Mouse (Mus musculus) forebrain, postnatal 0 days (tissue): ENCODE data around the gene Cog3. TPM values are rescaled to one million over a fixed set of nuclear protein-coding genes. Genes with fewer than 3 reads are reported as not detected.

Source experiments
- ATAC-seq: fragments of 200-750 bp; cut with Nextera tagmentation; 2 replicates; pipeline ENCODE4 v1.8.0; 2017; ENCODE audit warnings: mild to moderate bottlenecking, moderate library complexity
- DNase-seq: peaks from one replicate; pipeline ENCODE4 v3.0.0-alpha.2; 2015
- H3K27ac ChIP-seq: fragments of 300-500 bp; sonication (generic); 2 replicates; pipeline ENCODE4 v1.5.1; 2014; ENCODE audit warnings: low read depth, mild to moderate bottlenecking, antibody characterized with exemption, low read length, moderate library complexity, mixed read lengths
- H3K27me3 ChIP-seq: fragments of 300-500 bp; sonication (generic); 2 replicates; pipeline ENCODE4 v1.6.1; 2014; ENCODE audit warnings: mild to moderate bottlenecking, low read length, mixed read lengths; ENCODE audit not compliant: insufficient read depth
- H3K36me3 ChIP-seq: fragments of 300-500 bp; sonication (generic); 2 replicates; pipeline ENCODE4 v1.6.1; 2014; ENCODE audit warnings: mild to moderate bottlenecking, moderate library complexity; ENCODE audit not compliant: insufficient read depth
- H3K4me1 ChIP-seq: fragments of 300-500 bp; sonication (generic); 2 replicates; pipeline ENCODE4 v1.6.1; 2014; ENCODE audit warnings: antibody characterized with exemption; ENCODE audit not compliant: insufficient read depth
- H3K4me2 ChIP-seq: fragments of 300-500 bp; sonication (generic); 2 replicates; pipeline ENCODE4 v1.6.1; 2014; ENCODE audit warnings: low read depth, mild to moderate bottlenecking, moderate library complexity
- H3K4me3 ChIP-seq: fragments of 300-500 bp; sonication (generic); 2 replicates; pipeline ENCODE4 v1.5.1; 2014; ENCODE audit warnings: low read depth, low read length, mixed read lengths
- H3K9ac ChIP-seq: fragments of 300-500 bp; sonication (generic); 2 replicates; pipeline ENCODE4 v1.6.1; 2014; ENCODE audit warnings: mild to moderate bottlenecking
- H3K9me3 ChIP-seq: fragments of 300-500 bp; sonication (generic); 2 replicates; pipeline ENCODE4 v1.6.1; 2016; ENCODE audit warnings: low read length
- CTCF ChIP-seq: sonication (generic); IDR thresholded peaks from 2 replicates; pipeline ENCODE4 v1.5.1; 2016; ENCODE audit warnings: antibody characterized with exemption, control low read depth, low read depth
- WGBS: fragments of 180-500 bp; shearing (Covaris S2); extraction: QIAGEN DNeasy Blood & Tissue Kit; methylation state at CpG from one replicate; pipeline ENCODE4 v1.1.7; 2014; 5-methylcytosine and 5-hydroxymethylcytosine counted together
- polyA plus RNA-seq: library from polyadenylated mRNA; unstranded; fragments of >200 nt; fragmentation: Nextera tagmentation; extraction: Ambion mirVana; gene quantifications from 2 replicates; pipeline ENCODE4 v1.2.1, GENCODE M21; 2015
- total RNA-seq: library from RNA; depleted of rRNA; stranded (reverse); fragments of >200 nt; gene quantifications from 2 replicates; pipeline ENCODE4 v1.2.3, GENCODE M21; 2014

The Cog3 gene
- total and polyA plus RNA-seq, 2 experiments from 2014 or later, result 11.6 to 29.7 TPM

GRCm38 (mm10) chr14:75790411-75790996 is 36.2 kb upstream of the Cog3 start:
- H3K36me3 ChIP-seq, result no peaks in the 10 kb centered on the region
- ATAC-seq (no peak), DNase-seq (no peak)
- WGBS, result 90% methylated on average over 3 of the region's 3 CpGs
- no peaks in the 10 kb centered on the region for H3K4me1 ChIP-seq
- H3K9ac ChIP-seq, result no peak overlapping the region
- no peak for TF ChIP-seq CTCF
- H3K9me3 ChIP-seq, result no peaks in the 10 kb centered on the region
- no peak overlapping the region for H3K4me2 ChIP-seq
- H3K27ac ChIP-seq, result no peak overlapping the region
- H3K27me3 ChIP-seq, result 0 out of 2 replicates have a peak, but pooled peaks cover 4% of the 10 kb centered on the region
- no peak overlapping the region for H3K4me3 ChIP-seq

- no peak for ATAC-seq
- H3K27ac ChIP-seq, result no peak overlapping the region
- H3K9me3 ChIP-seq, result no peaks in the 10 kb centered on the region
- 0 out of 2 replicates have a peak, but pooled peaks cover 4% of the 10 kb centered on the region for H3K27me3 ChIP-seq
- TF ChIP-seq CTCF, result no peak
- DNase-seq, result no peak
- H3K4me2 ChIP-seq, result no peak overlapping the region
- H3K4me1 ChIP-seq, result no peaks in the 10 kb centered on the region
- H3K4me3 ChIP-seq, result no peak overlapping the region
- no peaks in the 10 kb centered on the region for H3K36me3 ChIP-seq
- WGBS, result 91% methylated on average over 6 of the region's 6 CpGs
- no peak overlapping the region for H3K9ac ChIP-seq
These were observed 35.0 kb upstream of the Cog3 start for GRCm38 (mm10) chr14:75789291-75789690.

- no peak overlapping the region for H3K27ac ChIP-seq
- no peak overlapping the region; the same call in 1 of the 2 replicates for H3K4me3 ChIP-seq
- no peaks in the 10 kb centered on the region for H3K9me3 ChIP-seq
- no peaks in the 10 kb centered on the region for H3K36me3 ChIP-seq
- TF ChIP-seq CTCF, result no peak
- WGBS, result 40% methylated on average over 7 of the region's 7 CpGs
- ATAC-seq (no peak), DNase-seq (no peak)
- H3K4me2 ChIP-seq, result peak overlapping the region; percentile 71
- H3K4me1 ChIP-seq, result no peaks in the 10 kb centered on the region
- H3K27me3 ChIP-seq, result 0 out of 2 replicates have a peak, but pooled peaks cover 4% of the 10 kb centered on the region
- no peak overlapping the region for H3K9ac ChIP-seq
These were observed 33.5 kb upstream of the Cog3 start for GRCm38 (mm10) chr14:75787794-75788175.

- H3K36me3 ChIP-seq, result no peaks in the 10 kb centered on the region
- peak within 1 kb of the TSS; percentile 95 for H3K27ac ChIP-seq
- peak within 1 kb of the TSS; percentile 71 for H3K4me2 ChIP-seq
- DNase-seq (peak; percentile 97), ATAC-seq (peak; percentile 99)
- H3K9me3 ChIP-seq, result no peaks in the 10 kb centered on the region
- no peak for TF ChIP-seq CTCF
- H3K4me3 ChIP-seq, result peak within 1 kb of the TSS; percentile 88
- 0 out of 2 replicates have a peak, but pooled peaks cover 4% of the 10 kb centered on the region for H3K27me3 ChIP-seq
- H3K9ac ChIP-seq, result peak within 1 kb of the TSS; percentile 81
- H3K4me1 ChIP-seq, result no peaks in the 10 kb centered on the region
- 7% methylated on average over 50 of the region's 51 CpGs for WGBS
These were observed 32.8 kb upstream of the Cog3 start, which contains the start of gene Slc25a30 for GRCm38 (mm10) chr14:75786868-75787793. Slc25a30 (minus strand) TSS chr14:75787037.

- Histone ChIP-seq H3K4me1 (no peaks in the 10 kb centered on the region), H3K27me3 (0 out of 2 replicates have a peak, but pooled peaks cover 4% of the 10 kb centered on the region), H3K4me3 (peak overlapping the region; percentile 88), H3K4me2 (peak overlapping the region; percentile 71), H3K36me3 (no peaks in the 10 kb centered on the region), H3K9me3 (no peaks in the 10 kb centered on the region), H3K27ac (peak overlapping the region; percentile 95), H3K9ac (peak overlapping the region; percentile 81)
- DNase-seq (no peak), ATAC-seq (peak; percentile 74)
- peak; percentile 10; the same call in 1 of the 2 replicates for TF ChIP-seq CTCF
- 2% methylated on average over 31 of the region's 31 CpGs for WGBS
These were observed 32.1 kb upstream of the Cog3 start for GRCm38 (mm10) chr14:75786424-75786867.

- H3K4me2 ChIP-seq, result no peak overlapping the region
- H3K27me3 ChIP-seq, result no peaks in the 10 kb centered on the region
- DNase-seq (no peak), ATAC-seq (no peak)
- no peak overlapping the region for H3K4me3 ChIP-seq
- H3K9me3 ChIP-seq, result no peaks in the 10 kb centered on the region
- no peak for TF ChIP-seq CTCF
- 94% methylated on average over 4 of the region's 4 CpGs for WGBS
- H3K9ac ChIP-seq, result no peak overlapping the region
- no peak overlapping the region for H3K27ac ChIP-seq
- H3K4me1 ChIP-seq, result no peaks in the 10 kb centered on the region
- H3K36me3 ChIP-seq, result peaks cover 7% of the 10 kb centered on the region; the same call in 1 of the 2 replicates
These were observed 25.6 kb upstream of the Cog3 start for GRCm38 (mm10) chr14:75779913-75780312.
